Mouse (Mus musculus) forebrain, embryonic 14.5 days (tissue): ENCODE results near the gene Fgg. TPM values are rescaled to one million over a fixed set of nuclear protein-coding genes. Genes with fewer than 3 reads are reported as not detected.
A peak's percentile ranks its signal among the peaks of the same experiment; 100 is the strongest.

ENCODE experiments used
- ATAC-seq: fragments of 200-750 bp; cut with Nextera tagmentation; 2 replicates; pipeline ENCODE4 v1.8.0; 2017; ENCODE audit warnings: mild to moderate bottlenecking, moderate library complexity
- DNase-seq: peaks from one replicate; pipeline ENCODE4 v3.0.0-alpha.2; 2015; ENCODE audit warnings: low spot score
- H3K27ac ChIP-seq: fragments of 300-500 bp; sonication (generic); 2 replicates; pipeline ENCODE4 v1.5.1; 2014; ENCODE audit warnings: low read depth, mild to moderate bottlenecking, control low read depth, low read length, moderate library complexity
- H3K27me3 ChIP-seq: fragments of 300-500 bp; sonication (generic); replicated peaks from 2 replicates; pipeline ENCODE4 v1.6.1; 2014; ENCODE audit warnings: low read length, control low read depth, mixed read lengths; ENCODE audit not compliant: control insufficient read depth, insufficient read depth
- H3K36me3 ChIP-seq: fragments of 300-500 bp; sonication (generic); 2 replicates; pipeline ENCODE4 v1.6.1; 2014; ENCODE audit warnings: low read length, control low read depth; ENCODE audit not compliant: control insufficient read depth, insufficient read depth
- H3K4me1 ChIP-seq: fragments of 300-500 bp; sonication (generic); 2 replicates; pipeline ENCODE4 v1.6.1; 2014; ENCODE audit warnings: antibody characterized with exemption, low read length, control low read depth; ENCODE audit not compliant: control insufficient read depth, insufficient read depth
- H3K4me2 ChIP-seq: fragments of 300-500 bp; sonication (generic); 2 replicates; pipeline ENCODE4 v1.6.1; 2014; ENCODE audit warnings: mild to moderate bottlenecking, control low read depth, low read length
- H3K4me3 ChIP-seq: fragments of 300-500 bp; sonication (generic); 2 replicates; pipeline ENCODE4 v1.5.1; 2014; ENCODE audit warnings: low read depth, low read length, control low read depth
- H3K9ac ChIP-seq: fragments of 300-500 bp; sonication (generic); 2 replicates; pipeline ENCODE4 v1.6.1; 2014; ENCODE audit warnings: mild to moderate bottlenecking, low read length, control low read depth, moderate library complexity
- H3K9me3 ChIP-seq: fragments of 300-500 bp; sonication (generic); replicated peaks from 2 replicates; pipeline ENCODE4 v1.6.1; 2016; ENCODE audit warnings: low read length, control low read depth, mixed read lengths; ENCODE audit not compliant: control insufficient read depth
- WGBS: fragments of 180-500 bp; shearing (Covaris S2); extraction: QIAGEN DNeasy Blood & Tissue Kit; methylation state at CpG from one replicate; pipeline ENCODE4 v1.1.7; 2014; 5-methylcytosine and 5-hydroxymethylcytosine counted together
- polyA plus RNA-seq: library from polyadenylated mRNA; unstranded; fragments of >200 nt; fragmentation: Nextera tagmentation; extraction: Ambion mirVana; gene quantifications from 2 replicates; pipeline ENCODE4 v1.2.1, GENCODE M21; 2014

Gene Fgg
- polyA plus RNA-seq: not detected in 2 replicates

GRCm38 (mm10) chr3:83007557-83007956, at the start of gene Fgg:
Gene Fgg, plus strand, starts transcription at chr3:83007724.
- ATAC-seq (no peak), DNase-seq (no peak)
- Histone ChIP-seq H3K4me3 (no peak within 1 kb of the TSS), H3K9ac (no peak within 1 kb of the TSS), H3K4me2 (no peak within 1 kb of the TSS), H3K27ac (no peak within 1 kb of the TSS), H3K36me3 (no peaks in the 10 kb centered on the region), H3K27me3 (no peaks in the 10 kb centered on the region), H3K4me1 (no peaks in the 10 kb centered on the region), H3K9me3 (no peaks in the 10 kb centered on the region)
- WGBS: 51% methylated on average over 7 of the region's 7 CpGs

- no peak overlapping the region for H3K9ac ChIP-seq
- H3K4me2 ChIP-seq: no peak overlapping the region
- no peaks in the 10 kb centered on the region for H3K27me3 ChIP-seq
- H3K4me3 ChIP-seq: no peak overlapping the region
- H3K9me3 ChIP-seq: no peaks in the 10 kb centered on the region
- H3K4me1 ChIP-seq: no peaks in the 10 kb centered on the region
- H3K27ac ChIP-seq: no peak overlapping the region
- ATAC-seq (no peak), DNase-seq (no peak)
- H3K36me3 ChIP-seq: no peaks in the 10 kb centered on the region
- WGBS: 86% methylated on average over 3 of the region's 3 CpGs
These were observed 36.5 kb upstream of the Fgg start for GRCm38 (mm10) chr3:82971046-82971445.

DNA sequence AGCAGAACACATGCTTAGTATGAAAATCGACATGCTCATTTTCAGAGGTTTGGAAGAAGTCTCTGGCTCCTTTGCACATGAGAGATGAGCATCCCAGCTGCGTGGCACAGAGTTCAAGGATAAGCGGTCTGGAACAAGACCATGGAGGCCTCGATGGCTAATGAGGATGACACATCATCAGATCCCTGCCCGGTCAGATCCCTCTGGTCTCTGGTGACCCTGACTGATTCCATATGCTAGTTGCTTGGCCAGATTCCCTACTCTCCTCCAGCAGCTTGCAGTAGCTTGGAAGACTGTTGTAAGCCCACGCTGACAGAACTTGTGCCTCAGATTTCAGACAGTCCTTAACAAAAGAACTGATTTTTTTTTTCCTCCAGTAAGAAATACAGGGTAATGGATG, 26.7 kb upstream of the Fgg start:
- no peak overlapping the region for H3K4me3 ChIP-seq
- ATAC-seq: no peak
- no peak overlapping the region for H3K4me2 ChIP-seq
- no peaks in the 10 kb centered on the region for H3K4me1 ChIP-seq
- WGBS: 86% methylated on average over 6 of the region's 6 CpGs
- no peaks in the 10 kb centered on the region for H3K36me3 ChIP-seq
- no peak for DNase-seq
- H3K9me3 ChIP-seq: no peaks in the 10 kb centered on the region
- no peak overlapping the region for H3K27ac ChIP-seq
- H3K27me3 ChIP-seq: no peaks in the 10 kb centered on the region
- no peak overlapping the region for H3K9ac ChIP-seq

DNA sequence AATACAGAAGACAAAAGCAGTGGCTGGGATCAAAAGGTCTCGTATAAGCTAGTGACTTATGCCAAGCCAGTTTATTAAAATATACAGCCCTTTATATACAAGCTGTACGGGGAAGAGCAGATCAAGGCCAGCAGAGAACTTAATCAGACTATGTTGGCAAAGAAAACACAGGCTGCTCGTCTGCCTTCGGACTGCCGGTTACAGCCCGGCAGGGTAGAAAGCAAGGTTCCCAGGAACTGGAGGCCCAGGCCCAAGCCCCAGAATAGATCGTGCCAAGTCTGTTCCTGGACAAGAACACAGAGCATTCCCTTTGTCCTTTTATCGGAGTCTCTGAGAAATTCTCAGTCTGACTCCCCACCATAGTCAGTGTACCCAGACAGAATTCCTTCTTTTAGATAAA, 25.7 kb upstream of the Fgg start:
- Histone ChIP-seq H3K9me3 (no peaks in the 10 kb centered on the region), H3K4me3 (no peak overlapping the region), H3K4me1 (no peaks in the 10 kb centered on the region), H3K27me3 (no peaks in the 10 kb centered on the region), H3K36me3 (no peaks in the 10 kb centered on the region), H3K27ac (no peak overlapping the region), H3K9ac (no peak overlapping the region), H3K4me2 (no peak overlapping the region)
- DNase-seq (no peak), ATAC-seq (no peak)
- 74% methylated on average over 8 of the region's 8 CpGs for WGBS

DNA sequence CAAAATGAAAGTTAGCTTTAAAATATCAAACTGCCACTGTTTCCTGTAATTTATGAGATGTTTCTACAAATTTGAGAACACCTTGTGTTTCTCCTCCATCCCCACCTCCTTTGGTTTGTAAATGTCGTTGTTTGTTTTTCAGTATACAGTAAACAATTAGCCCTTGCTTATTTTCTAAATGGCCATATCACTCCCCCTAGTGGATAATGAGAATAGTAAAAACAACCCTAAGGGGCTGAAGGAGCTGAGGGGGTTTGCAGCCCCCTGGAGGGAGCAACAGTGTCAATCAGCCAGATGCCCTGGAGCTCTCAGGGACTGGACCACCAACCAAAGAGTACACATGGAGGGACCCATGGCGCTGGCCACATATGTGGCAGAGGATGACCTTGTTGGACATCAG, 22.7 kb upstream of the Fgg start:
- no peak overlapping the region for H3K9ac ChIP-seq
- 87% methylated on average over 2 of the region's 2 CpGs for WGBS
- no peak overlapping the region for H3K4me3 ChIP-seq
- no peaks in the 10 kb centered on the region for H3K27me3 ChIP-seq
- no peak for DNase-seq
- ATAC-seq: no peak
- H3K4me1 ChIP-seq: no peaks in the 10 kb centered on the region
- no peaks in the 10 kb centered on the region for H3K36me3 ChIP-seq
- no peaks in the 10 kb centered on the region for H3K9me3 ChIP-seq
- H3K27ac ChIP-seq: no peak overlapping the region
- no peak overlapping the region for H3K4me2 ChIP-seq

GRCm38 (mm10) chr3:82991963-82992362, 15.6 kb upstream of the Fgg start:
- no peaks in the 10 kb centered on the region; the same call in 1 of the 2 replicates for H3K27me3 ChIP-seq

GRCm38 (mm10) chr3:82992956-82993355, 14.6 kb upstream of the Fgg start:
- Histone ChIP-seq H3K27ac (no peak overlapping the region), H3K4me3 (no peak overlapping the region), H3K4me2 (no peak overlapping the region), H3K9me3 (no peaks in the 10 kb centered on the region), H3K9ac (no peak overlapping the region), H3K4me1 (peaks cover 7% of the 10 kb centered on the region; the same call in 1 of the 2 replicates), H3K36me3 (no peaks in the 10 kb centered on the region), H3K27me3 (no peaks in the 10 kb centered on the region; the same call in 1 of the 2 replicates)
- ATAC-seq: no peak
- 93% methylated on average over 6 of the region's 6 CpGs for WGBS
- no peak for DNase-seq

More at GRCm38 (mm10) chr3:82991963-82992362, 15.6 kb upstream of the Fgg start:
- H3K9ac ChIP-seq: no peak overlapping the region
- 86% methylated on average over 12 of the region's 12 CpGs for WGBS
- no peaks in the 10 kb centered on the region for H3K9me3 ChIP-seq
- H3K36me3 ChIP-seq: no peaks in the 10 kb centered on the region
- no peak for DNase-seq
- peaks cover 7% of the 10 kb centered on the region; the same call in 1 of the 2 replicates for H3K4me1 ChIP-seq
- H3K4me2 ChIP-seq: no peak overlapping the region
- no peak overlapping the region for H3K4me3 ChIP-seq
- no peak for ATAC-seq
- H3K27ac ChIP-seq: no peak overlapping the region

DNA sequence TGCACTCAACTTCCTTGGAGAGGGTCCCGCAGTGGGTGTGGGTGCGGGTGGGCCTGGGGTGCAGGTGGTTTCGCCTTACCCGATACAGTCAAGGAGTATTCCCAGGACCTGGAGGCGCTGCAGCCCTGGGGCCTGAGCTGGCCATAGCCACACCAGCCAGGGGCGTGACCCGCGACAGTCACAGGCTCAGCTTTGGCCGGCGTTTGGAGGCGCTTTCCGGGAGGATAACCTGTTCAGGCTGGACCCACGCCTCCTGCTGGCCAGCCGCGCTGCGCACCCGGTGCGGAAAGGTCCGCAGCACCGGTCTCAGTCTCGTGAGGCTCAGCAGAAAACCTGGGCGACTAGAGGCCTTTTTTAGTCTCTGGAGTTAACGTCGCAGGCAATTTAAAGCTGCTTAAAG, 12.2 kb upstream of the Fgg start:
- peak; percentile 57 for DNase-seq
- H3K9ac ChIP-seq: 0 out of 2 replicates have a peak overlapping the region, but pooled peaks have one; percentile 3
- WGBS: 1% methylated on average over 24 of the region's 24 CpGs
- ATAC-seq: peak; percentile 64
- H3K4me3 ChIP-seq: peak overlapping the region; percentile 9; the same call in 1 of the 2 replicates
- H3K36me3 ChIP-seq: no peaks in the 10 kb centered on the region
- H3K4me2 ChIP-seq: peak overlapping the region; percentile 39
- no peak overlapping the region for H3K27ac ChIP-seq
- H3K9me3 ChIP-seq: no peaks in the 10 kb centered on the region
- H3K4me1 ChIP-seq: peaks cover 7% of the 10 kb centered on the region; the same call in 1 of the 2 replicates
- H3K27me3 ChIP-seq: no peaks in the 10 kb centered on the region; the same call in 1 of the 2 replicates

GRCm38 (mm10) chr3:82996656-82997055, 10.9 kb upstream of the Fgg start:
- DNase-seq (no peak), ATAC-seq (no peak)
- Histone ChIP-seq H3K36me3 (no peaks in the 10 kb centered on the region), H3K9ac (no peak overlapping the region), H3K27ac (no peak overlapping the region), H3K9me3 (no peaks in the 10 kb centered on the region), H3K27me3 (no peaks in the 10 kb centered on the region; the same call in 1 of the 2 replicates), H3K4me3 (no peak overlapping the region), H3K4me2 (no peak overlapping the region), H3K4me1 (peaks cover 7% of the 10 kb centered on the region; the same call in 1 of the 2 replicates)
- WGBS: 83% methylated on average over 3 of the region's 3 CpGs
